Mouse (Mus musculus): Measurements from ENCODE around the gene Tshz2. TPM values are rescaled to one million over a fixed set of nuclear protein-coding genes. Genes with fewer than 3 reads are reported as not detected.
"Not testable (repeated sequence)": the region's sequence is repeated elsewhere in the genome, so short reads cannot be mapped to it uniquely, and the experiment has no call there.

Gene Tshz2
- 10 to 100 TPM; 17.8 to 18.3 TPM for total RNA-seq (2021)
- long read RNA-seq, experiment 1, partial matches to known transcripts, result 0 of 5 reads
- long read RNA-seq, experiment 1, other reads (novel, unspliced or antisense), result 5 of 5 reads
- long read RNA-seq, experiment 2, partial matches to known transcripts, result 0 of 1 reads
- long read RNA-seq, experiment 2, other reads (novel, unspliced or antisense), result 1 of 1 reads

DNA sequence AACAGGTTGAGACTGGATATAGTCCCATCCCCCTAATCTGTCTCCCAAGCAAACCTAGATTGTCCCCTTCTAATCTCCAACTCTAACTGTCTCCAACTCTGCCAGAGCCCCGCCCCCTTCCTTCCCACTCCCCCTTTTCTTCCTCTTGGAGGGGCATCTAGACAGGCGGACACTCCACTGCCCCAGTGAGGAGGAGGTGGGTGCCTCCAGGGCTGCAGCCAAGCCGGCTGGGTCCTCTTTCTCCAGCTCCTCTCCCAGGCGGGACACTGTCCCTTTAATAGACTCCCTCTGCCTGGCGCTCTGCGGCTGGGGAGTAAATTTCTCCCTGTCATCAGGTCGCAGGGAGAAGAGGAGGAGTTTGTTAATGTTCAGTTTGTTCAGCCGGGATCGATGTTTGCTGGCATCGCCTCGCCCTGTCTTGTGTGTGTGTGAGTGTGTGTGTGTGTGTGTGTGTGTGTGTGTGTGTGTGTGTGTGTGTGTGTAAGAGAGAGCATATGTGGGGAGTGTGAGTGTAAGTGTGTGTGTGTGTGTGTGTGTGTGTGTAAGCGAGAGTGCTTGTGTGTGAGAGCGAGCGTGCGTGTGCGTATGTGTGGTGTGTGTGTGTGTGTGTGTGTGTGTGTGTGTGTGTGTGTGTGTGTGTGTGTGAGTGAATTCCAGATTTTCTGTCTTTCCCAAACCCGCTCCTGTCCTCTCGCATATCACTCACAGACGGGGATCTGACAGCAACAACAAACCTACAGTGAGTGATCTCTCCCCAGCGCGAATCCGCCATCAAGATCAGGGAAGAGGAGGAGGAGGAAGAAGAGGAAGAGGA is at the start of gene Tshz2:
TSS of gene Tshz2 (plus strand) at position 676 of the 814 bp plus-strand sequence.
- intact Hi-C loops (cut with DNase I; ENCODE audit: low total_unique reads), result no loop called here
- peak; percentile 67 for DNase-seq

DNA sequence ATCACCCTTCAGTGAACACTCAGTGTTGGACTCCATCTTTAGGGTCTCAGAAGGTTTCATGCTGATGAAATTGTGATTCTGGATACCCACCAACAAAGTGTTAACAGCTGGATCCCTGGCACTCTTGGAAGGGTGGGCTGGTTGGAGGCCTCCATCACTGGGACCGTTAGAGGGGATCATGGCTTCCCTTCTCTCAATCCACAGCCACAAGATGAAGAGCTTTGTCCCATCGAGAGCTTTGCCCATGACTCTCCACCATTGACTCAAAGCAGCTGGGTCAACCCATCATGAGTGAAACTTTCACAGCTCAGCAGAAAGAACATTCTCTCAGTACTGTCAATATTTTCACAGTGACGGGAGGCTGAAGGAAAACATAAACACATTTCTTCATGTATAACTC is 49.3 kb upstream of the Tshz2 start:
- intact Hi-C loops (cut with DNase I; ENCODE audit: low total_unique reads), result no loop called here
- DNase-seq, result no peak

- intact Hi-C loops (cut with DNase I; ENCODE audit: low total_unique reads), result no loop called here
- no peak for DNase-seq
These were observed 47.9 kb upstream of the Tshz2 start for GRCm38 (mm10) chr2:169584745-169585456.

DNA sequence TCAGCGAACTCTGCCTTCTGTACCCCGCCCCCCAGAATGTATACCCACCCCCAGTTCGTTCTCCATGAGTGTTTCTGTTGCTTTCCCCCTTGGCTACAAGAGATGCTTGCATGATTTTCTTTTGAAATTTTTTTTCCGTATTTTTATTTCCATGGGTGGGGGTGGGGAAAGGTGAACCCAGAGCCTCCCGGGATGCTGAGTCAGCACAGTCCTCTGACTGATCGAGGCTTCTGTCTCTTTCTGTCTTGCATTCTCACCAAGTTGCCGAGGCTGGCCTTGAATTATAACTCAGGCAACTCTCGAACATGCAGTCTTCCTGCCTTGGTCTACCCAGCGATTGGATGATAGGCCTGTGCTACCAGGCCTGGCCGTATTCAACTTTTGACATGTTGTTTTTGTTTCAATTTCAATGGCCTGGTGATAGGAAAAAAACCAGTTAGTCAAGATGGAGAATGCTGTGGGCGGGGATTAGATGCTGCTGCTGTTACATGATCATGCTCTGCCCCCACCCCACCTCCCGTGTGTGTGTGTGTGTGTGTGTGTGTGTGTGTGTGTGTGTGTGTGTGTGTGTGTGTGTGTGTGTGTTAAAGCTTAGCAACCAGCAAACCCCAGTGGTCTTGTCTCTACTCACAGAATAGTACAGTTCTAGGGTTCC is 47.1 kb upstream of the Tshz2 start:
- intact Hi-C loops (cut with DNase I; ENCODE audit: low total_unique reads), result no loop called here
- no peak for DNase-seq

- intact Hi-C loops (cut with DNase I; ENCODE audit: low total_unique reads), result no loop called here
- DNase-seq, result no peak
These were observed 46.1 kb upstream of the Tshz2 start for GRCm38 (mm10) chr2:169586688-169587087.

- DNase-seq; intact Hi-C loops (cut with DNase I; ENCODE audit: low total_unique reads): not testable (repeated sequence)
These were observed 45.2 kb upstream of the Tshz2 start, which contains the start of gene Gm11011 for GRCm38 (mm10) chr2:169587645-169588044. Gm11011 (minus strand) TSS chr2:169587745.

- intact Hi-C loops (cut with DNase I; ENCODE audit: low total_unique reads), result no loop called here
- no peak for DNase-seq
These were observed 43.1 kb upstream of the Tshz2 start for GRCm38 (mm10) chr2:169589697-169590096.

DNA sequence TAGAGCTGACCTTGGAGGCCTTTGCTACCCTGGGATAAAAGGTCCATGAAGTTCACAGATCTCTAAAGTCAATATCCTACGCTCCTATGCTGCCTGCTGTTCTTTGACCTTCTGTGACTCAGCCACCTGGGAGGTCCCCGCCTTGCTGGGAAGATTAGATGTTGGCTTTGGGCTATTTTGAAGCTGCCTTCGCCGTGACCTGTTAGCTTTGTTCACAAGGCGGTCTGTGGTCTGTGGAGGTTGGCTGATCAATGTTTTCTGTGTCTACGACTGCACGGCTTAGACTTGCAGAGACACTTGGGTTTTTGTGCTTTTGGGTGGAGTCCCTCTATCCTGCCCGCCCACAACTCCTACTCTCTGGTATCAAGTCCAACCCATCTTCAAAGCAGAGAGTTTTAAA is 42.4 kb upstream of the Tshz2 start:
- intact Hi-C loops (cut with DNase I; ENCODE audit: low total_unique reads), result no loop called here
- DNase-seq, result no peak

DNA sequence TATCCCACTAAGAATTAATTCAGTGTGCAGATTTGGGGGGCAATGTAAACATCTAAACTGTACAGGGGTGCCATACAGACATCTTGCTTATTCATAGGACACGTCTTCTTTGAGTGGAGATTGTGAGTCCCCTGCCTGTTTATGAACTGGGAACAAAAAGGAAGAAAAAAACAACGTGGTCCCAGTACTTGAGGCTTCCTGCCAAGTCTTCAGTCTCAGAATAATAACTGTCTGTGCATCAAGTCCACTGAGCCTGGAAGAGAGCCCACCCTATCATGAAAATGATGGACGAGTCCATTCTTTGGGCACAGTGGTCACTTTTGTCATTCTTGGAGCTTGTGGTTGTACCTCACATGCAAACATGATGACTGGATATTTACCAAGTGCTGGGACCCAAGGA is 39.1 kb upstream of the Tshz2 start:
- DNase-seq, result no peak
- intact Hi-C loops (cut with DNase I; ENCODE audit: low total_unique reads), result no loop called here

GRCm38 (mm10) chr2:169597357-169597756 is 35.5 kb upstream of the Tshz2 start:
- no peak for DNase-seq
- intact Hi-C loops (cut with DNase I; ENCODE audit: low total_unique reads), result no loop called here

DNA sequence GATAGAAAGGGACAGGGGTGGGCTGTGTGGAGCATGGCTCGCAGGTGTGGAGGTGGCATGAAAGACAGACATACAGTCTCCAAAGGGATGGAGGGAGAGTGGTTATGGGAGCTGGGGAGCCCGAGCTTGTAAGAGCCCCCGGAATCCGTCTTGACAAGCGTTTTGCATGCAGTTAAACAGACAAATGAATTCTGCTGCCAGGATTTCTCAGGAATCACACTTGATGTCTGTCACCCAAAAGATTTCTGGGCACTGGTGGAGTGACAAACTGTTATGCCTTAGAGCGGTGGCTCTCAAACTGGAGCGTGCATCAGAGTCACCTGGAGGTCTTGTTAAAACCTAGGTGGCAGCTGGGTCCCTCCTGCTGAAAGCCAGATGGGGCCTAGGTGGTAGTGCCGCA is 34.8 kb upstream of the Tshz2 start:
- intact Hi-C loops (cut with DNase I; ENCODE audit: low total_unique reads), result no loop called here
- DNase-seq, result no peak

- intact Hi-C loops (cut with DNase I; ENCODE audit: low total_unique reads), result no loop called here
- DNase-seq, result no peak
These were observed 33.2 kb upstream of the Tshz2 start for GRCm38 (mm10) chr2:169599591-169599990.

GRCm38 (mm10) chr2:169600163-169600562 is 32.6 kb upstream of the Tshz2 start:
- DNase-seq, result no peak
- intact Hi-C loops (cut with DNase I; ENCODE audit: low total_unique reads), result no loop called here

DNA sequence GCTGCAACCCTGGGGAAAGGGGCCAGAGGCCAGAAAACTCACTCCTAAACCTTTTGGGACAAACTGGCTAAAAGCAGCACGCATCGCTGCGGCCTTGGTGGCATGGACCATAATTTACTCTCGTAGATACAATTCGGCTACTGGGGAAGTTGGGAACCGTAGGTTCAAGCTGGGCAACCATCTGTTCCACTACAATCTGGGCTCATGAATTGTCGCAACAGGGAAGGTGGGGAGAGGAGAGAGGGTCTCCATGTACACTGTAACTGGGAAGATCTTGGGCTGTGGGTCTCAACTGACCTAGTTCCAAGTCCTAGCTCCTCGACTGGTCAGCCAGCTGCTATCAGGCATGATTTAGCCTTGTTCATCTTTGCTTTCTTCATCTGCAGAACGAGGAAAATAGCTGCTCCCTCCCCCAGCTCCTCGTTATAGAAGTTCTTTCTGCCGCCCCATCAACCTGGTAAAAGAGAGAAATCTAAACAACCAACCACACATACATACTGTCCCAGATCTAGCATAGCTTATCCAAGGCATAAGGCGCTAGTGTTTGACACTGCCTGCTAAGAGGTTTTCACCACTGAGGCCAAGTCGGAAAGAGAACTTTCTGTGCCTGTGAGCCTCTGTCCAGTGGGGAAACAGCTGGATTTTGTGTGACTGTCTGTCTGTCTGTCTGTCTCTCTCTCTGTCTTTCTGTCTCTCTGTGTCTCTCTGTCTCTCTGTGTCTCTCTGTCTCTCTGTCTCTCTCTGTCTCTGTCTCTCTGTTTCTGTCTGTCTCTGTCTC is 25.7 kb upstream of the Tshz2 start:
- DNase-seq, result no peak
- intact Hi-C loops (cut with DNase I; ENCODE audit: low total_unique reads), result no loop called here

GRCm38 (mm10) chr2:169607787-169608186 is 25.0 kb upstream of the Tshz2 start:
- no peak for DNase-seq
- intact Hi-C loops (cut with DNase I; ENCODE audit: low total_unique reads), result no loop called here

- intact Hi-C loops (cut with DNase I; ENCODE audit: low total_unique reads), result no loop called here
- no peak for DNase-seq
These were observed 22.9 kb upstream of the Tshz2 start for GRCm38 (mm10) chr2:169609956-169610355.

DNA sequence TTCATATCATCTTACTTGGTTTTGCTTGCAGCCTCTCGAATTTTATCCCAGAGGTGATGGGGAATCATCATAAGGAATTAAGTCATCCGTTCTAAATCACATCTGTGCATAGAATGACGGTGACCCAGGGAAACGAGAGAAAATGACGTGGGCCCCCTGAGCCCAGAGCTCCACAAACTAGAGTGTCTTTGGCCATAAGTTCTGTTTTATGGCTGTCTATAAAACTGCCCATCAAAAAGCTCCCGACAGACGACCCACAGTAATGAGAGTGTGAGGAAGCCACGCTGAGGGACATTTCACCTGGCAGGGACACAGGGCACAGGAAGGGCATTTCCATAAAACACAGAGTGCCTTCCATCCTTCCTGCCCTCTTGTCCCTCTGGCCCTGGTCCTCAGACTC is 21.9 kb upstream of the Tshz2 start:
- intact Hi-C loops (cut with DNase I; ENCODE audit: low total_unique reads), result no loop called here
- DNase-seq, result no peak

DNA sequence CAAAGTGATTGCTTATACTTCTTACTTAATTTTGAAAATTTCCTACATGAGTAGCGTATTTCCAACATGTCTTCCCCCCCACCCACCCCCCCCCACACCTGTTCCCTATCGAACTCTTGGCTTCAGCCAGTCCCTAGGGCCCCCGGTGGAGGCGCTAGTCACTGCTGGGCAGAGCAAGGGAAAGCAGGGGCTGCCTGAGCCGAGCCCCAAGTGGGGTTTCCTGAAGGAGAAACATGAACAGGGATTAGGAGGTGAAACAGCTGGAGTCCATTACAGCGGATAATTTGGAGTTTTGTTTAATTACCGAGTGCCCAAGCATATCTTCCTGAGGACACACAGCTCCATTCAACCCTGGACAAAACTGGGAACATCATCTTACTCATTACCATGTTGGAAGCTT is 21.3 kb upstream of the Tshz2 start:
- DNase-seq, result no peak
- intact Hi-C loops (cut with DNase I; ENCODE audit: low total_unique reads), result no loop called here

DNA sequence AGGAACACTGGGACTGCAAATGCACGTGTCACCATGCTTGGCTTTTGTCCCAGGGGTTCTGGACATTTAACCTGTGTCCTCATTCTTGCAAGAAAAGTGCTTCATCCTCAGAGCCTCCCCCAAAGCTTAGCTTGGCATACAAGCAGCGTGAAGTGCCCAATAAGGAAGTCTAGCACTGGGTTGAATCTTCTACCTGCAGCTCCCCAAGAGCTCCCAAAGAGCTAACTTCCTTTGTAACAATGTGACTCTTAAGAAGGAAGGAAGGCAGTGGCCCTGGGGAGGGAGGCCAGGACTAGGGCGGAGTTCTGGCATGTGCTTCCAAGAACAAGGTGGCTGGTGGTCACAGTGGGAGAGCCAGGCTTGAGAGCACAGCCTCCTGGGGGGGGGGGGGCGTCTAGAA is 18.1 kb upstream of the Tshz2 start:
- intact Hi-C loops (cut with DNase I; ENCODE audit: low total_unique reads), result no loop called here
- no peak for DNase-seq
